Mouse (Mus musculus) heart, adult 8-10 months (tissue): Measurements from ENCODE around the gene Enah. TPM values are rescaled to one million over a fixed set of nuclear protein-coding genes. Genes with fewer than 3 reads are reported as not detected.

Source experiments
- DNase-seq: peaks from one replicate; pipeline ENCODE4 v3.0.0; 2022; ENCODE audit warnings: low spot score
- total RNA-seq, 4 experiments: library from RNA; stranded (reverse); gene quantifications; 2 replicates each; pipeline ENCODE4 v1.2.4; 2022

The Enah gene
- total RNA-seq, 4 experiments from 2014 or later, result 121 to 157 (median 140) TPM

GRCm38 (mm10) chr1:181878436-181878835 is 141.4 kb downstream of the Enah start:
- DNase-seq, result no peak

GRCm38 (mm10) chr1:181877088-181877487 is 142.7 kb downstream of the Enah start:
- no peak for DNase-seq

GRCm38 (mm10) chr1:181876656-181877055 is 143.1 kb downstream of the Enah start:
- no peak for DNase-seq

GRCm38 (mm10) chr1:181873086-181873920 is 146.5 kb downstream of the Enah start:
- peak; percentile 11 for DNase-seq

GRCm38 (mm10) chr1:181872639-181873038 is 147.2 kb downstream of the Enah start:
- DNase-seq, result no peak

GRCm38 (mm10) chr1:181866429-181867280 is 153.1 kb downstream of the Enah start:
- no peak for DNase-seq

GRCm38 (mm10) chr1:181865863-181866216 is 153.9 kb downstream of the Enah start:
- DNase-seq, result no peak

- no peak for DNase-seq
These were observed 154.6 kb downstream of the Enah start for GRCm38 (mm10) chr1:181864971-181865862.

- no peak for DNase-seq
These were observed 156.4 kb downstream of the Enah start for GRCm38 (mm10) chr1:181863431-181863830.

- no peak for DNase-seq
These were observed 157.0 kb downstream of the Enah start for GRCm38 (mm10) chr1:181862676-181863374.

GRCm38 (mm10) chr1:181861181-181861902 is 158.4 kb downstream of the Enah start:
- DNase-seq, result no peak

- DNase-seq, result peak; percentile 89
These were observed 159.1 kb downstream of the Enah start for GRCm38 (mm10) chr1:181860659-181861058.

- no peak for DNase-seq
These were observed 163.5 kb downstream of the Enah start for GRCm38 (mm10) chr1:181856329-181856728.

- no peak for DNase-seq
These were observed 165.0 kb downstream of the Enah start for GRCm38 (mm10) chr1:181854829-181855228.

- DNase-seq, result peak; percentile 45
These were observed 166.6 kb downstream of the Enah start for GRCm38 (mm10) chr1:181853081-181853736.

- peak; percentile 63 for DNase-seq
These were observed 167.3 kb downstream of the Enah start for GRCm38 (mm10) chr1:181852466-181852865.

GRCm38 (mm10) chr1:181851521-181852310 is 168.1 kb downstream of the Enah start:
- peak; percentile 58 for DNase-seq

- DNase-seq, result no peak
These were observed 169.3 kb downstream of the Enah start for GRCm38 (mm10) chr1:181850441-181850840.

GRCm38 (mm10) chr1:181848210-181848609 is 171.6 kb downstream of the Enah start:
- DNase-seq, result no peak
